Mouse (Mus musculus): ENCODE measurements at regions not wholly inside any gene's neighbourhood (a gene's known extent, or its start where the extent isn't known, plus 50 kb on each side); places are given as distances from the start of the nearest gene placed in this dataset.
A peak's percentile ranks its signal among the peaks of the same experiment; 100 is the strongest.

DNA sequence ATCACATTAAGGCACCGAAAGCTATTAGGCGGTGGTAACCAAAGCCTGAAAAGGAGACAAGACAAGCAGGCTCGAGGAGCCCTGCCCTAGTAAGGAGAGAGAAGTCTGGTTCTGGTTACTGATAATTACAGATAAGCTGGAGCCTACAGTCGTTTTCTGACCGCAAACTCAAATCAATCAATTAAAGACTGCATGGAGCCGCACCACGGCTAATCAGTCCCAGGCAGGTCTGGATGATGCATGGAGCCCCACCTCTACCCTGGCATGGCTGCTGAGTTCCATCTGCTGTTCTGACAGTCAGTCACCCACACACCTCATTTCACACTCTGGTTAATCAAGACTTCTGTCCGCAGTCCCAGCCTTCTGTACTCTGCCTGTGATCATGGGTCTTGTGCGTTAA lies 276.4 kb downstream of the Slc30a10 start:
- TF ChIP-seq CTCF (IDR thresholded peaks at IDR 0.05; ENCODE audit: low read depth): no peak
- peak; percentile 88 for TF ChIP-seq EP300 (IDR thresholded peaks at IDR 0.05; ENCODE audit: low read depth)
